Mouse (Mus musculus) neural tube, embryonic 14.5 days (tissue): Measurements from ENCODE around the gene Vwa1. TPM values are rescaled to one million over a fixed set of nuclear protein-coding genes. Genes with fewer than 3 reads are reported as not detected.

Source experiments
- ATAC-seq: fragments of 200-750 bp; cut with Nextera tagmentation; 2 replicates; pipeline ENCODE4 v1.8.0; 2017; ENCODE audit warnings: low read depth, mild to moderate bottlenecking, moderate TSS enrichment, moderate library complexity
- H3K27ac ChIP-seq: fragments of 300-500 bp; sonication (generic); 2 replicates; pipeline ENCODE4 v1.5.1; 2014; ENCODE audit warnings: low read depth, mild to moderate bottlenecking, control low read depth, low read length, moderate library complexity, mixed read lengths
- H3K27me3 ChIP-seq: fragments of 300-500 bp; sonication (generic); 2 replicates; pipeline ENCODE4 v1.6.1; 2014; ENCODE audit warnings: low read length; ENCODE audit not compliant: control insufficient read depth, insufficient read depth
- H3K36me3 ChIP-seq: fragments of 300-500 bp; sonication (generic); 2 replicates; pipeline ENCODE4 v1.6.1; 2014; ENCODE audit warnings: low read length, mixed read lengths; ENCODE audit not compliant: control insufficient read depth, insufficient read depth
- H3K4me1 ChIP-seq: fragments of 300-500 bp; sonication (generic); 2 replicates; pipeline ENCODE4 v1.6.1; 2014; ENCODE audit warnings: low read length; ENCODE audit not compliant: control insufficient read depth, insufficient read depth
- H3K4me2 ChIP-seq: fragments of 300-500 bp; sonication (generic); 2 replicates; pipeline ENCODE4 v1.6.1; 2014; ENCODE audit warnings: mild to moderate bottlenecking, low read depth, low read length, control low read depth
- H3K4me3 ChIP-seq: fragments of 300-500 bp; sonication (generic); 2 replicates; pipeline ENCODE4 v1.5.1; 2014; ENCODE audit warnings: low read depth, low read length, control low read depth, mixed read lengths
- H3K9ac ChIP-seq: fragments of 300-500 bp; sonication (generic); replicated peaks from 2 replicates; pipeline ENCODE4 v1.6.1; 2014; ENCODE audit warnings: low read depth, mild to moderate bottlenecking, control low read depth, low read length, mixed read lengths
- H3K9me3 ChIP-seq: fragments of 300-500 bp; sonication (generic); 2 replicates; pipeline ENCODE4 v1.6.1; 2016; ENCODE audit warnings: low read length; ENCODE audit not compliant: control insufficient read depth
- WGBS: fragments of 180-500 bp; shearing (Covaris S2); extraction: QIAGEN DNeasy Blood & Tissue Kit; methylation state at CpG from one replicate; pipeline ENCODE4 v1.1.7; 2014; 5-methylcytosine and 5-hydroxymethylcytosine counted together
- polyA plus RNA-seq: library from polyadenylated mRNA; unstranded; fragments of >200 nt; fragmentation: Nextera tagmentation; extraction: Ambion mirVana; gene quantifications from 2 replicates; pipeline ENCODE4 v1.2.1, GENCODE M21; 2014

The Vwa1 gene
- polyA plus RNA-seq, 1 experiment from 2014 or later: 17.4 TPM

- 86% methylated on average over 10 of the region's 10 CpGs for WGBS
- Histone ChIP-seq H3K36me3 (no peaks in the 10 kb centered on the region), H3K4me1 (peaks cover 7% of the 10 kb centered on the region; the same call in 1 of the 2 replicates), H3K4me3 (no peak overlapping the region), H3K9ac (no peak overlapping the region), H3K27me3 (no peaks in the 10 kb centered on the region), H3K27ac (no peak overlapping the region), H3K9me3 (no peaks in the 10 kb centered on the region), H3K4me2 (no peak overlapping the region)
- no peak for ATAC-seq
Observed at GRCm38 (mm10) chr4:155785246-155785645, 10.7 kb upstream of the Vwa1 start.

DNA sequence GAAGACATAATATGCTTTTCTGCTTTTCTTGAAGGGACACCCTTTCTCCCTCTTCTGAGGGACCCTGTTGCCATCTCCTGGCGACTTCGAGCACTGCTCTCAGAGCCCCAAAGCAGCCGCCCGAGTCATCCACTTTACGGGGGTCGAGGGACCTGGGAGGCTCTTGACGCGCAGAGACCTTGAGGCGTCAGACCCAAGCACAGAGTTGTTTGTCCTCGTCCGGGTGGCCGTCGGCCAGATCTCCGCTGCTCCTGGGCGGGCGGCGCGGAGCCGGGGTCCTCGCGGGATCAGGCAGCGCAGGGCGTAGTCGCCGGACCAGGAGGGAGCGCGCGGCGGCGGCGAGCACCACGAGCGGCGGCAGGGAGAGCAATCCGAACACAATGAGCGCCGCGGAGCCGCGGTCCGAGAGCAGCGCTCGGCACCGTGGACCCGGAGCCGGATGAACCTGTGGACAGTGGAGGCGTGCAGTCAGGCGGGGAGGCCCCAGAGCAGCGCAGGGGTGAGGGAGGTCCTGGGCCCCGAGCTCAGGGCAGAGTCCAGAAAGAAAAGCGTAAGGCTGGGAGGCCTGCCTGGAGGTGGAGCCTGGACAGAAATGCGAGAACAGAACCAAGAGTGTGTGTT, 9.7 kb upstream of the Vwa1 start:
- Histone ChIP-seq H3K9ac (peak overlapping the region; percentile 85), H3K9me3 (no peaks in the 10 kb centered on the region), H3K4me3 (peak overlapping the region; percentile 61), H3K27ac (peak overlapping the region; percentile 88), H3K36me3 (no peaks in the 10 kb centered on the region), H3K4me2 (peak overlapping the region; percentile 63), H3K27me3 (no peaks in the 10 kb centered on the region), H3K4me1 (peaks cover 7% of the 10 kb centered on the region; the same call in 1 of the 2 replicates)
- under 1% methylated on average over 46 of the region's 52 CpGs for WGBS
- peak; percentile 89 for ATAC-seq

DNA sequence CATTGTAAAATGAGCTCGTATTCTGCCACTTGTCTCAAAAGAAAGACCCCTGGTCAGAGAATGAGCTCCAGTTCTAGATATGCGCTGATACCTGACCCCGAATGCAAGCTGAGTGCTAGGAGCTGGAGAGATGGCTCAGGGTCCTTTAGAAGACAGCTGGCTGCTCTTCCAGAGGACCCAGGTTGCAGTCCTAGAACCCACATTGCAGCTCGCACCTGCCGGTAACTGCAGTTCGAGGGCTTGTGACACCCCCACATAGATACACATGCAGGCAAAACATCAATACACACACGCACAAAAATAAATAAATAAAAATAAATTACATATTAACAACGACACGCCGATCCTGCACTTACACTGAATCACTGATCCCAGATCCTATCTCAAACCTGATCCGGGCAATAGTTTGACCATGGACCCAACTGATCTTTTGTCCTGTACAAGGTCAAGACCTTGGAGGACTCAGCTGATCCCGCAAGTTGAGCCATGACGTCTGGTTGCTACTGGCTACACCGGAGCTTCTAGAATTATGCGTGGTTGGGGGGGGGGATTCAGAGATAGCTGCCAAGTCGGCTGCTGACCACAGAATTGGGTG, 9.1 kb upstream of the Vwa1 start:
- Histone ChIP-seq H3K4me2 (peak overlapping the region; percentile 63), H3K36me3 (no peaks in the 10 kb centered on the region), H3K4me3 (peak overlapping the region; percentile 61), H3K9ac (peak overlapping the region; percentile 85), H3K27ac (peak overlapping the region; percentile 88), H3K27me3 (no peaks in the 10 kb centered on the region), H3K9me3 (no peaks in the 10 kb centered on the region), H3K4me1 (peaks cover 7% of the 10 kb centered on the region; the same call in 1 of the 2 replicates)
- ATAC-seq: no peak; the same call in 1 of the 2 replicates
- 38% methylated on average over 16 of the region's 16 CpGs for WGBS

- no peaks in the 10 kb centered on the region for H3K36me3 ChIP-seq
- WGBS: 23% methylated on average over 6 of the region's 6 CpGs
- ATAC-seq: no peak
- H3K9me3 ChIP-seq: no peaks in the 10 kb centered on the region
- H3K4me1 ChIP-seq: peaks cover 7% of the 10 kb centered on the region; the same call in 1 of the 2 replicates
- no peak overlapping the region for H3K4me2 ChIP-seq
- no peak overlapping the region for H3K9ac ChIP-seq
- H3K27ac ChIP-seq: no peak overlapping the region
- no peaks in the 10 kb centered on the region for H3K27me3 ChIP-seq
- no peak overlapping the region for H3K4me3 ChIP-seq
Observed at GRCm38 (mm10) chr4:155780895-155781294, 6.4 kb upstream of the Vwa1 start.

GRCm38 (mm10) chr4:155779498-155779897, 5.0 kb upstream of the Vwa1 start:
- H3K9me3 ChIP-seq: no peaks in the 10 kb centered on the region
- H3K4me1 ChIP-seq: peaks cover 14% of the 10 kb centered on the region; the same call in 1 of the 2 replicates
- ATAC-seq: no peak
- no peak overlapping the region for H3K9ac ChIP-seq
- 79% methylated on average over 4 of the region's 4 CpGs for WGBS
- no peak overlapping the region for H3K4me2 ChIP-seq
- no peak overlapping the region for H3K4me3 ChIP-seq
- H3K27me3 ChIP-seq: no peaks in the 10 kb centered on the region
- no peak overlapping the region for H3K27ac ChIP-seq
- no peaks in the 10 kb centered on the region for H3K36me3 ChIP-seq

- no peak overlapping the region for H3K4me2 ChIP-seq
- no peak overlapping the region for H3K27ac ChIP-seq
- WGBS: 79% methylated on average over 2 of the region's 2 CpGs
- no peaks in the 10 kb centered on the region for H3K9me3 ChIP-seq
- no peaks in the 10 kb centered on the region for H3K36me3 ChIP-seq
- ATAC-seq: no peak
- H3K9ac ChIP-seq: no peak overlapping the region
- H3K4me1 ChIP-seq: peaks cover 12% of the 10 kb centered on the region; the same call in 1 of the 2 replicates
- H3K4me3 ChIP-seq: no peak overlapping the region
- H3K27me3 ChIP-seq: 0 out of 2 replicates have a peak, but pooled peaks cover 3% of the 10 kb centered on the region
Observed at GRCm38 (mm10) chr4:155777816-155778215, 3.3 kb upstream of the Vwa1 start.

- H3K27ac ChIP-seq: no peak overlapping the region
- WGBS: 42% methylated on average over 2 of the region's 2 CpGs
Observed at GRCm38 (mm10) chr4:155776704-155777335, 2.3 kb upstream of the Vwa1 start.

GRCm38 (mm10) chr4:155775855-155776254, 1.4 kb upstream of the Vwa1 start:
- no peak for ATAC-seq
- H3K4me2 ChIP-seq: no peak overlapping the region
- H3K9ac ChIP-seq: no peak overlapping the region
- H3K4me3 ChIP-seq: no peak overlapping the region
- H3K27ac ChIP-seq: peak overlapping the region; percentile 74; the same call in 1 of the 2 replicates
- WGBS: 86% methylated on average over 3 of the region's 3 CpGs
- H3K9me3 ChIP-seq: no peaks in the 10 kb centered on the region
- 0 out of 2 replicates have a peak, but pooled peaks cover 3% of the 10 kb centered on the region for H3K27me3 ChIP-seq
- no peaks in the 10 kb centered on the region for H3K36me3 ChIP-seq
- peaks cover 10% of the 10 kb centered on the region; the same call in 1 of the 2 replicates for H3K4me1 ChIP-seq

More at GRCm38 (mm10) chr4:155776704-155777335, 2.3 kb upstream of the Vwa1 start:
- H3K4me1 ChIP-seq: peaks cover 12% of the 10 kb centered on the region; the same call in 1 of the 2 replicates
- no peak overlapping the region for H3K9ac ChIP-seq
- H3K4me3 ChIP-seq: no peak overlapping the region
- no peak for ATAC-seq
- 0 out of 2 replicates have a peak, but pooled peaks cover 3% of the 10 kb centered on the region for H3K27me3 ChIP-seq
- H3K9me3 ChIP-seq: no peaks in the 10 kb centered on the region
- no peaks in the 10 kb centered on the region for H3K36me3 ChIP-seq
- H3K4me2 ChIP-seq: no peak overlapping the region
